Mouse (Mus musculus) heart, adult 8-10 months (tissue): ENCODE results near the gene Elovl6. TPM values are rescaled to one million over a fixed set of nuclear protein-coding genes. Genes with fewer than 3 reads are reported as not detected.

Experiments used
- DNase-seq: peaks from one replicate; pipeline ENCODE4 v3.0.0; 2022; ENCODE audit warnings: low spot score
- total RNA-seq, 4 experiments: library from RNA; stranded (reverse); gene quantifications; 2 replicates each; pipeline ENCODE4 v1.2.4; 2022

Elovl6 gene
- total RNA-seq, 4 experiments from 2014 or later = 0.40 to 1.1 (median 0.92) TPM

GRCm38 (mm10) chr3:129541456-129541855, 9.3 kb downstream of the Elovl6 start:
- no peak for DNase-seq

GRCm38 (mm10) chr3:129543376-129543775, 11.2 kb downstream of the Elovl6 start:
- no peak for DNase-seq

- no peak for DNase-seq
These were observed 12.1 kb downstream of the Elovl6 start for GRCm38 (mm10) chr3:129544217-129544616.

GRCm38 (mm10) chr3:129545228-129545627, 13.1 kb downstream of the Elovl6 start:
- no peak for DNase-seq

- no peak for DNase-seq
These were observed 13.6 kb downstream of the Elovl6 start for GRCm38 (mm10) chr3:129545801-129546200.

GRCm38 (mm10) chr3:129547837-129548435, 15.8 kb downstream of the Elovl6 start:
- no peak for DNase-seq

- DNase-seq = no peak
These were observed 16.6 kb downstream of the Elovl6 start for GRCm38 (mm10) chr3:129548760-129549159.

GRCm38 (mm10) chr3:129549546-129549945, 17.4 kb downstream of the Elovl6 start:
- DNase-seq = no peak

- no peak for DNase-seq
These were observed 19.6 kb downstream of the Elovl6 start for GRCm38 (mm10) chr3:129551581-129552290.

- no peak for DNase-seq
These were observed 20.2 kb downstream of the Elovl6 start for GRCm38 (mm10) chr3:129552370-129552769.

- DNase-seq = no peak
These were observed 21.0 kb downstream of the Elovl6 start for GRCm38 (mm10) chr3:129553173-129553572.

- DNase-seq = no peak
These were observed 21.5 kb downstream of the Elovl6 start for GRCm38 (mm10) chr3:129553661-129554060.

GRCm38 (mm10) chr3:129554436-129554835, 22.3 kb downstream of the Elovl6 start:
- no peak for DNase-seq

- no peak for DNase-seq
These were observed 24.9 kb downstream of the Elovl6 start for GRCm38 (mm10) chr3:129557048-129557447.

- DNase-seq = no peak
These were observed 25.4 kb downstream of the Elovl6 start for GRCm38 (mm10) chr3:129557566-129557965.

- no peak for DNase-seq
These were observed 26.1 kb downstream of the Elovl6 start for GRCm38 (mm10) chr3:129558016-129558955.

GRCm38 (mm10) chr3:129560068-129560467, 27.9 kb downstream of the Elovl6 start:
- no peak for DNase-seq

- no peak for DNase-seq
These were observed 28.9 kb downstream of the Elovl6 start for GRCm38 (mm10) chr3:129561011-129561410.

- no peak for DNase-seq
These were observed 29.7 kb downstream of the Elovl6 start for GRCm38 (mm10) chr3:129561853-129562252.

GRCm38 (mm10) chr3:129562411-129562810, 30.3 kb downstream of the Elovl6 start:
- no peak for DNase-seq

GRCm38 (mm10) chr3:129563807-129564206, 31.7 kb downstream of the Elovl6 start:
- no peak for DNase-seq

GRCm38 (mm10) chr3:129564852-129565251, 32.7 kb downstream of the Elovl6 start:
- DNase-seq = no peak
